Mouse (Mus musculus): Measurements from ENCODE around the gene Hist1h3h. TPM values are rescaled to one million over a fixed set of nuclear protein-coding genes. Genes with fewer than 3 reads are reported as not detected.
A peak's percentile ranks its signal among the peaks of the same experiment; 100 is the strongest.
"Not testable (repeated sequence)": the region's sequence is repeated elsewhere in the genome, so short reads cannot be mapped to it uniquely, and the experiment has no call there.

Hist1h3h gene
- 10 to 100 TPM in 4 of 26 experiments, 1 to 10 TPM in 11, not detected in 11; 4.3 to 26.8 (median 8.4) TPM for total RNA-seq (2018; cell fraction: chromatin; rRNA removed)
- total RNA-seq (2018; cell fraction: cytosol; rRNA removed), result 10 to 100 TPM in 19 of 26 experiments, 1 to 10 TPM in 7; 3.3 to 55.4 (median 17.2) TPM
- 10 to 100 TPM in 5 of 26 experiments, 1 to 10 TPM in 11, not detected in 10; 2.5 to 43.2 (median 6.7) TPM for total RNA-seq (2018; cell fraction: nucleus; rRNA removed)
- polyA plus RNA-seq (2018), result 1.6 TPM in 1 of 3 replicates, not detected in the others

DNA sequence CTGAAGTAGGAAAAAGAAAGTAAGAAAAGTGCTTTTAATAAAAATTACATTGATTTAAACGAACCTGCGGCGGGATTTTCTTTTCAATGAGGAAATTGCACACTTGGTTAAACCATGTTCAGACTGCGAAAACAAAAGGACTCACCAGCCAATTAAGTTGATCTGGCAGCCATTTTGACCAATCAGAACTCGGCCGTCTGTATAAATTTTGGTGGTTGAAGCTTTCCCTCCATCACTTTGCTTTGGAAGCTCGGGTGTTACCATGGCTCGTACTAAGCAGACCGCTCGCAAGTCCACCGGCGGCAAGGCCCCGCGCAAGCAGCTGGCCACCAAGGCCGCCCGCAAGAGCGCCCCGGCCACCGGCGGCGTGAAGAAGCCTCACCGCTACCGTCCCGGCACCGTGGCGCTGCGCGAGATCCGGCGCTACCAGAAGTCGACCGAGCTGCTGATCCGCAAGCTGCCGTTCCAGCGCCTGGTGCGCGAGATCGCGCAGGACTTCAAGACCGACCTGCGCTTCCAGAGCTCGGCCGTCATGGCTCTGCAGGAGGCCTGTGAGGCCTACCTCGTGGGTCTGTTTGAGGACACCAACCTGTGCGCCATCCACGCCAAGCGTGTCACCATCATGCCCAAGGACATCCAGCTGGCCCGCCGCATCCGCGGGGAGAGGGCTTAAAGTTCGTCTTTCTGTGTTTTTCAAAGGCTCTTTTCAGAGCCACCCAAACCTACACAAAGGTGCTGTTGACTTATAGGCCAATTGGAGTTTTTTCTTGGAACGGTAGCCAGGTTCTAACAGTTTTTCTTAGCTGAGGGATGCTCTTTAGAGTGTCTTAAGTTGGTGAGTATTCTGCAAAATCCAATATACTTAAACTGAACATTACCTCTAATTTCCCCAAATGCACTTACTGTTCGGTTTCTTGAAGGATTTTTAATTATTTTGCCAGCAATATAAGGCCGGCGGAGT lies at the start of gene Hist1h3h:
Hist1h3h (plus strand) TSS at position 263 of the 961 bp plus-strand sequence.
- not testable (repeated sequence) for H3K36me3 ChIP-seq (ENCODE audit: inconsistent target); H3K79me2 ChIP-seq (ENCODE audit: inconsistent target)
- Histone ChIP-seq H3K27ac (peak within 1 kb of the TSS; percentile 86), H3K4me3 (ENCODE audit: inconsistent target) (peak within 1 kb of the TSS; percentile 29)
- WGBS (ENCODE audit: missing documents), result 9% methylated on average over 15 of the region's 56 CpGs

GRCm38 (mm10) chr13:21677305-21677704 lies 40.2 kb upstream of the Hist1h3h start, which contains the start of gene Olfr1360:
Gene Olfr1360 (minus strand): TSS chr13:21677405.
- no peaks in the 10 kb centered on the region for H3K36me3 ChIP-seq (ENCODE audit: inconsistent target)
- H3K79me2 ChIP-seq (ENCODE audit: inconsistent target), result no peaks in the 10 kb centered on the region
- no peak within 1 kb of the TSS for H3K27ac ChIP-seq
- H3K4me3 ChIP-seq (ENCODE audit: inconsistent target), result no peak within 1 kb of the TSS
- 76% methylated on average over 2 of the region's 2 CpGs for WGBS (ENCODE audit: missing documents)

GRCm38 (mm10) chr13:21697811-21698210 lies 19.6 kb upstream of the Hist1h3h start, which contains the start of gene Olfr1359:
Gene Olfr1359 (plus strand): TSS chr13:21698111.
- Histone ChIP-seq H3K27ac (no peak within 1 kb of the TSS), H3K79me2 (ENCODE audit: inconsistent target) (no peaks in the 10 kb centered on the region), H3K4me3 (ENCODE audit: inconsistent target) (no peak within 1 kb of the TSS), H3K36me3 (ENCODE audit: inconsistent target) (no peaks in the 10 kb centered on the region)

GRCm38 (mm10) chr13:21706669-21707068 lies 10.8 kb upstream of the Hist1h3h start:
- 82% methylated on average over 4 of the region's 4 CpGs for WGBS (ENCODE audit: missing documents)
- Histone ChIP-seq H3K27ac (no peak overlapping the region), H3K4me3 (ENCODE audit: inconsistent target) (no peak overlapping the region), H3K36me3 (ENCODE audit: inconsistent target) (no peaks in the 10 kb centered on the region), H3K79me2 (ENCODE audit: inconsistent target) (no peaks in the 10 kb centered on the region)

DNA sequence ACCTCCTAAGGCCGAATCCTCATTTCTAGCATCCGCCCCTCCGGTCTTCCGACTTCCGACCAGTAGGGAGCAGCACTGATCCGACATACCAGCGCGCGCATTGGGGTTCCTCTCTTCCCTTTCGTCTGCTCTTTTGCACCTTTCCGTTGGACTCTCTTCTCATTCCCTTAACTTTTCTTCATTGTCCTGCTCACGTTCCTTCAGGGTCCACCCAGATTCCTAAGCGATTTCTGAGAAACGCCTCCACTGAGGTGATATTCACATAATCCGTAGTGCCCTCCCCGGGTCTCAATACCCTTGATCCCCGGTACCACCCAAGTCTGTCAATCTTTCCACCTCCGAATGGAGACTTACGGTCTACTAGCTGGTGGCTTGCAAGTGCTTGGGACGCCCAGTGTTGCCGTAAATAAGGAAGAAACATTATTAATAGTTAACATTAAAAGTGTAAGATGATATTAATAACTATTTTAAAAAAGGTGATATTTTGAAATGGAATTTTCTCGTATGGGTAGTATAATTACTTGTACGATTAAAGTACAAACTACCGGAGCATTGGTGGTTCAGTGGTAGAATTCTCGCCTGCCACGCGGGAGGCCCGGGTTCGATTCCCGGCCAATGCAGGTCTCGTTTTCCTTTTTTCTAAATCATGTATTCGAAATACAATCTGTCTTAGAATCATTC lies 7.3 kb upstream of the Hist1h3h start:
- Histone ChIP-seq H3K79me2 (ENCODE audit: inconsistent target) (no peaks in the 10 kb centered on the region), H3K4me3 (ENCODE audit: inconsistent target) (peak overlapping the region; percentile 87), H3K36me3 (ENCODE audit: inconsistent target) (no peaks in the 10 kb centered on the region), H3K27ac (0 out of 2 replicates have a peak overlapping the region, but pooled peaks have one; percentile 24)
- WGBS (ENCODE audit: missing documents), result 0% methylated on average over 32 of the region's 32 CpGs

DNA sequence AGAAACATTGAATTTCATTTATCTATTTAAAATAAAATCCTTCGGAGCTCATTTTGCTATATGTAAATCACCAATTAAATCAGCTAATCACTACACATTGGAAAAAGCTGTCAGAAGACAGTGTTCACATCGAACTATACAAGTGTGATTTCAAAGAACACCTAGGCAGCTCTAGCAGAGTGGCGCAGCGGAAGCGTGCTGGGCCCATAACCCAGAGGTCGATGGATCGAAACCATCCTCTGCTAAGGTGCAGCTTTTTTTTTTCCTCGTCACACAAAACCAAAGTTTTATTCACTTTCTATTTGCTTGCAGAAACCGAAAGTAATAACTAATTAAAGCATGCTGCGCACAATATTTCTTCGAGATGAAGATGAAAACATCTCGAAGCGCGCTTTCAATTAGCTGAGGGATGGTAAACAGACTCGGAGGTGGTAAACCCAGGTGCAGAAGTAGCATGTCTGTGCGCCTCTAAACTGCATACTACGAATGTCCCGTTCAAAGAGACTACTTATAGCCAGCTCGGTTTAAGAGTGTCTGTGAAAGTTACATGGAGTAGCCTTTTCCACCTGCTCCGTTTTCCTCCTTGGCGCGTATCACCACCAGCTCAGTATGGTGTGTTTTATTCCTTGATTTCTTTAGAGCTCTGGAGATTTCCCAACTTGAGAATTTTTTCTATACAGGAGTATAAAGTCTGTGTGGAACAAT lies 6.5 kb upstream of the Hist1h3h start:
- no peak overlapping the region for H3K27ac ChIP-seq

GRCm38 (mm10) chr13:21711698-21712097 lies 5.8 kb upstream of the Hist1h3h start:
- WGBS (ENCODE audit: missing documents), result 55% methylated on average over 4 of the region's 4 CpGs
- Histone ChIP-seq H3K27ac (no peak overlapping the region), H3K4me3 (ENCODE audit: inconsistent target) (no peak overlapping the region), H3K36me3 (ENCODE audit: inconsistent target) (no peaks in the 10 kb centered on the region), H3K79me2 (ENCODE audit: inconsistent target) (no peaks in the 10 kb centered on the region)

More for the DNA sequence above, 6.5 kb upstream of the Hist1h3h start:
- WGBS (ENCODE audit: missing documents), result 9% methylated on average over 22 of the region's 22 CpGs
- no peaks in the 10 kb centered on the region for H3K79me2 ChIP-seq (ENCODE audit: inconsistent target)
- H3K36me3 ChIP-seq (ENCODE audit: inconsistent target), result no peaks in the 10 kb centered on the region
- H3K4me3 ChIP-seq (ENCODE audit: inconsistent target), result peak overlapping the region; percentile 87

- WGBS (ENCODE audit: missing documents), result 2% methylated on average over 7 of the region's 7 CpGs
- peak overlapping the region; percentile 14; the same call in 1 of the 2 replicates for H3K4me3 ChIP-seq (ENCODE audit: inconsistent target)
- H3K27ac ChIP-seq, result peak overlapping the region; percentile 51
- no peaks in the 10 kb centered on the region for H3K79me2 ChIP-seq (ENCODE audit: inconsistent target)
- no peaks in the 10 kb centered on the region for H3K36me3 ChIP-seq (ENCODE audit: inconsistent target)
Measured at GRCm38 (mm10) chr13:21714725-21715124, 2.7 kb upstream of the Hist1h3h start.

DNA sequence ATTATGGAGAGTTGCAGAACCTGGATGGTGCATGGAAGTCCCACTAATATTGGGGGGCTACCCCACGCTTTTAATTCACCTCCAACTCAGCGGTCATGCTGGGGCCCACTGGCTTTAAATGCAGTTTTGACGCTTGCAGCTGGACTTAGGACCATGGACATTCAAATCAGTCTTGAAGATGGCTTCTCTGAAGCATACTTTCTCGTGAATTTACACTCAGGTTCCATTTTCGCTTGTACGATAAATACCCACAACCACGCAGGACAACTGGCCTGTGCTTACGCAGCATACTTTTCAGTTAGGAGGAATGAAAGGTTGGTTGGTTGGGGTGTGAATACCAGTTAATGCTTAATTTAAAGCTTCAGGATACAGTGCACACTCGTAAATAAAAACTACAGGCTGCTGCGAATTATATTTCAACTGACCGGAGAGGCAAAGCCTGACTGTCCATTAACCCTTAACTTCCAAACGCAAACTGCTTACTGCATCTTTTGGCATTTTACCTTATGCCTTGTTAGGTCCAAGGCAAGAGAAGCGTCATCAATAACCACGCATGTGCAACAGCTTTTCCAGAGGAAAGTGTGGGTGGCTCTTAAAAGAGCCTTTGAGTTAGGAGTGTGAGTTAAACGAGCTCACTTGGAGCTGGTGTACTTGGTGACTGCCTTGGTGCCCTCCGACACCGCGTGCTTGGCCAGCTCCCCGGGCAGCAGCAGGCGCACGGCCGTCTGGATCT lies 2.2 kb upstream of the Hist1h3h start:
- no peaks in the 10 kb centered on the region for H3K79me2 ChIP-seq (ENCODE audit: inconsistent target)
- peak overlapping the region; percentile 14; the same call in 1 of the 2 replicates for H3K4me3 ChIP-seq (ENCODE audit: inconsistent target)
- 3% methylated on average over 14 of the region's 22 CpGs for WGBS (ENCODE audit: missing documents)
- H3K27ac ChIP-seq, result peak overlapping the region; percentile 51
- no peaks in the 10 kb centered on the region for H3K36me3 ChIP-seq (ENCODE audit: inconsistent target)

DNA sequence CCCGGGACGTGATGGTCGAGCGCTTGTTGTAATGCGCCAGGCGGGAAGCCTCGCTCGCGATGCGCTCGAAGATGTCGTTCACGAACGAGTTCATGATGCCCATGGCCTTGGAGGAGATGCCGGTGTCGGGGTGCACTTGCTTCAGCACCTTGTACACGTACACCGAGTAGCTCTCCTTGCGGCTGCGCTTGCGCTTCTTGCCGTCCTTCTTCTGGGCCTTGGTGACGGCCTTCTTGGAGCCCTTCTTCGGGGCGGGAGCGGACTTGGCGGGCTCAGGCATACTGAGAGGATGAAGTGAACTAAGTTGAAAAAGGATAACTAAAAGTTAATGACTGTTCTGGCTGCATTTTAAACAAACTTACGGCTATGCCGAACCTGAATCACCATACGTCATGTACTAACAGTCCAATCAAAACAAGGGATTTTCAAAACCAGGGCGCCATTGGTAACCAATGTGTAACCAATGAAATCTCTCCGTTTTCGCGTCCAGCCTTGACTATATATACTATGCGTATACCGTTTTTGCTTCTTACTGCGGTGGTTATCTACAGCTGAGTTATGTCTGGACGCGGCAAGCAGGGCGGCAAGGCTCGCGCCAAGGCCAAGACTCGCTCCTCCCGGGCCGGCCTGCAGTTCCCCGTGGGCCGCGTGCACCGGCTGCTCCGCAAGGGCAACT lies 1.5 kb upstream of the Hist1h3h start, which contains the start of the genes Hist1h2bl and Hist1h2ai:
Hist1h2bl (minus strand) TSS at position 280 of the 676 bp plus-strand sequence.
Hist1h2ai (plus strand) TSS at position 559 of the 676 bp plus-strand sequence.
- WGBS (ENCODE audit: missing documents), result 0% methylated on average over 15 of the region's 50 CpGs
- not testable (repeated sequence) for H3K79me2 ChIP-seq (ENCODE audit: inconsistent target)

DNA sequence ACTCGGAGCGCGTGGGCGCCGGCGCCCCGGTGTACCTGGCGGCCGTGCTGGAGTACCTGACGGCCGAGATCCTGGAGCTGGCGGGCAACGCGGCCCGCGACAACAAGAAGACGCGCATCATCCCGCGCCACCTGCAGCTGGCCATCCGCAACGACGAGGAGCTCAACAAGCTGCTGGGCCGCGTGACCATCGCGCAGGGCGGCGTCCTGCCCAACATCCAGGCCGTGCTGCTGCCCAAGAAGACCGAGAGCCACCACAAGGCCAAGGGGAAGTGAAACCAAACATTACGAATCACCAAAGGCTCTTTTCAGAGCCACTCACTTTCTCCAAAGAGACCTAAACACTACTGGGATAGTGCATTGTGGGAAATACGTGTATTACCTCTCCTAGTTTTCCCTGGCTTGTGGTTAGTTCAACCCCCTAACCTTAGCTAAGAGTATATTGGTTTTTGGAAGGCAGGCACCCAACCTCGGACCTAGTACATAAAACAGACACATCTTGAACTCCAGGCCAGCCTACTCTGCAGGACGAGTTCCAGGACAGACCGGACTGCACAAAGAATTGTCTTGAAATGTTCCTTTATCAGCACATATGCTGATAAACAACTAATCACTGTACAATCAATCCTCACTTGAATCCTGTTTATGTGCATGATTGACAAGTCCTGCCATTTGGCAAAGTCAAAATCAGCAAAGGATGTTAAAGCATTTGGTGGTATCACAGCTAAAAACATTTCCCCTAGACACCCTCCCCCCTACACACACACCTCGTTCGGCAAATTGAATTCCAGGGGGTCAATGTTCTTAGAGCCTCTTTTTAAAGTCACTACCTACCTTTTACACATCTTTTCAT lies 693 bp upstream of the Hist1h3h start:
- WGBS (ENCODE audit: missing documents), result 0% methylated on average over 4 of the region's 38 CpGs
- peak overlapping the region; percentile 86 for H3K27ac ChIP-seq
- peak overlapping the region; percentile 29 for H3K4me3 ChIP-seq (ENCODE audit: inconsistent target)
- H3K79me2 ChIP-seq (ENCODE audit: inconsistent target); H3K36me3 ChIP-seq (ENCODE audit: inconsistent target): not testable (repeated sequence)

More for the DNA sequence above, 1.5 kb upstream of the Hist1h3h start, which contains the start of the genes Hist1h2bl and Hist1h2ai:
- Histone ChIP-seq H3K4me3 (ENCODE audit: inconsistent target) (peak within 1 kb of the TSS; percentile 29), H3K27ac (peak within 1 kb of the TSS; percentile 86)
- H3K36me3 ChIP-seq (ENCODE audit: inconsistent target), result not testable (repeated sequence)

- no peaks in the 10 kb centered on the region for H3K79me2 ChIP-seq (ENCODE audit: inconsistent target)
- H3K36me3 ChIP-seq (ENCODE audit: inconsistent target), result no peaks in the 10 kb centered on the region
- WGBS (ENCODE audit: missing documents), result 83% methylated on average over 4 of the region's 4 CpGs
- peak overlapping the region; percentile 26 for H3K4me3 ChIP-seq (ENCODE audit: inconsistent target)
- H3K27ac ChIP-seq, result peak overlapping the region; percentile 58
Measured at GRCm38 (mm10) chr13:21718381-21719080, 1.1 kb downstream of the Hist1h3h start.
